Mouse (Mus musculus) left cerebral cortex, adult 2 months (tissue): ENCODE data around the gene Vash2. TPM values are rescaled to one million over a fixed set of nuclear protein-coding genes. Genes with fewer than 3 reads are reported as not detected.
"Not testable (repeated sequence)": the region's sequence is repeated elsewhere in the genome, so short reads cannot be mapped to it uniquely, and the experiment has no call there.

Experiments used
- DNase-seq, 2 experiments: peaks; one replicate each; pipeline ENCODE4 v3.0.0; 2021 to 2022; ENCODE audit warnings: low spot score in 2 of 2, mixed read lengths in 1 of 2; ENCODE audit errors: extremely low spot score in 1 of 2
- H3K27ac ChIP-seq: fragments of 200-600 bp; 2 replicates; pipeline ENCODE4 v1.8.1; 2022
- H3K4me3 ChIP-seq: fragments of 200-600 bp; 2 replicates; pipeline ENCODE4 v1.8.1; 2022
- CTCF ChIP-seq: fragments of 200-600 bp; IDR thresholded peaks from 2 replicates; pipeline ENCODE4 v1.8.1; 2022; ENCODE audit warnings: antibody characterized with exemption, mild to moderate bottlenecking, moderate library complexity
- intact Hi-C: fragments of 180-260 bp; cut with DNase I; formaldehyde crosslinking; loops from one replicate; pipeline ENCODE4 v1.15.1; 2025
- total RNA-seq, 2 experiments: library from RNA; stranded (reverse); gene quantifications; 2 replicates each; pipeline ENCODE4 v1.2.3; 2021

Vash2 gene
- total RNA-seq, 2 experiments from 2014 or later: 2.6 to 2.7 TPM

DNA sequence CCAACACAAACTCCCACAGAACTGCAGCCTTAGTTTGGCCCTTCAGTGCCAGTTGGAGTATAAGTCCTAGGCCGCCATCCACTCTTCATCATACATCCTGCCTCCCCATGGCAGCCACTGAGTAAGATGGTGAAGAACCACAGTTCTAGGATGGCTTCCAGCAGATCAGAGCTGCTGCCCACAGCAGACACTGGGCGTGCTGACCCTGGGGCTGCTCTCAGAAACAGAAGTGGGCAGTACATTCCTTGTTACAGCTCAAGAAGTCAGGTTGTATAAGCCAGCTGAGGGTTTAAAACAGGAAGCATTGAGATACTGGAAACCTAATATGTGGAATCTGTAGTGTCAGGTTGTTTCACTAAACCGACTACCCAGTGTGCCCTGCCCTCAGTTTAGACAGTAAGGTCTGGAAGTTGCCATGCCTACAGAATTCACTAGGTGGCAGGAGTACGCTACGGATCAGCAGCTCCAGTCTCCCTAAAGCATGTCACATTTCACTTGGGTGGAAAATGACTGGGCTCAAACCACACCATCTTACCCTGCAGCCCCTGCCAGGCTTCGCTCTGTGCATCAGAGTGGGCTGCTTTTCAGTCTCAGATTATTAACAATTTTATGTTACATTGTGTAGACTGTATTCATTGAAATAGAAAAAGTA lies 34.9 kb downstream of the Vash2 start:
- H3K27ac ChIP-seq: no peak overlapping the region
- peak; percentile 90 for TF ChIP-seq CTCF
- H3K4me3 ChIP-seq: no peak overlapping the region
- intact Hi-C loops: loop anchor here (1.0 to 10.0 kb wide), 4 partner anchors 45 to 331 kb away; no protein-coding TSS in a partner anchor
- DNase-seq: peak; percentile 68 to 77

DNA sequence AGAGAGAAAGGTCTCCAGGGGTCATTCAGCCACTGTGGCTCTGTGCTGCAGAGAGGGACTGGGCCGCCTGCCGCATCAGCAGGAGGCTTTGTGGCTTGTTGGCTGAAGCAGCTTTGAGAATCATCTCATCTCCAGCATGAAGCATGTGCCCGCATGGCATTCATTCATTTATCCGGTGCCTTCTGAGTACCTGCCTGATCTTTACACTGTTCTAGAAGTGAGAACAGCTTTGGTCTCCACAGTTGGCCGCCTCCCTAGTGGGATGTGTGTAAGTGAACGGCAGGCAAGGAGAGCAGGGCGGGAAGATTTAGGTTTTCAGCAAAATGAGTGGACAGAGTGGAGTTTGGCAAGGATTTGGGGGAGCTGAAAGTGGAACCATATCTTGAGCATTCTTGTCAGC lies 39.3 kb downstream of the Vash2 start:
- no peak overlapping the region for H3K4me3 ChIP-seq
- intact Hi-C loops: loop anchor here (5.0 to 10.0 kb wide), 2 partner anchors 82 to 335 kb away; no protein-coding TSS in a partner anchor

DNA sequence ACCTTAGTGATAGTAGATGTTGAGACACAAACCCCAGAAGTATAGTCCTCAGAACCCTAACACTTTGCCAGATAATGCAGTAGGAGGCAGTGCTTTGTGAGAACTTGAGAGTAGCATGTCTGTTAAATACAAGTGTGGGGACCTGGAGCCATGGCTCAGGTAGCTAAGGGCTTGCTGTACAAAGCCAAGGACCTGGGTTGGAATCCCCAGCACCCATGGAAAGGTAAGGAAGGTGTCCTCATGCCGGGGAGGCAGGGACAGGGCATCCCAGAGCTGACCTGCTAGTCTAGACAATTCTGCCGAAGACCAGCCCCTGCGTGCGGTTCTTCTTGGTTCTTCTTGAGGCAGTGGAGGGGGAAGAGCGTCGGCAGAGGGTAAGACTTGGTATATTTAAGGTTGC lies 48.9 kb downstream of the Vash2 start:
- H3K27ac ChIP-seq: no peak overlapping the region
- no peak overlapping the region; the same call in 1 of the 2 replicates for H3K4me3 ChIP-seq
- DNase-seq: no peak
- no peak for TF ChIP-seq CTCF
- intact Hi-C loops: no loop called here

More for the DNA sequence above, 39.3 kb downstream of the Vash2 start:
- H3K27ac ChIP-seq: no peak overlapping the region
- no peak for TF ChIP-seq CTCF
- DNase-seq: no peak

DNA sequence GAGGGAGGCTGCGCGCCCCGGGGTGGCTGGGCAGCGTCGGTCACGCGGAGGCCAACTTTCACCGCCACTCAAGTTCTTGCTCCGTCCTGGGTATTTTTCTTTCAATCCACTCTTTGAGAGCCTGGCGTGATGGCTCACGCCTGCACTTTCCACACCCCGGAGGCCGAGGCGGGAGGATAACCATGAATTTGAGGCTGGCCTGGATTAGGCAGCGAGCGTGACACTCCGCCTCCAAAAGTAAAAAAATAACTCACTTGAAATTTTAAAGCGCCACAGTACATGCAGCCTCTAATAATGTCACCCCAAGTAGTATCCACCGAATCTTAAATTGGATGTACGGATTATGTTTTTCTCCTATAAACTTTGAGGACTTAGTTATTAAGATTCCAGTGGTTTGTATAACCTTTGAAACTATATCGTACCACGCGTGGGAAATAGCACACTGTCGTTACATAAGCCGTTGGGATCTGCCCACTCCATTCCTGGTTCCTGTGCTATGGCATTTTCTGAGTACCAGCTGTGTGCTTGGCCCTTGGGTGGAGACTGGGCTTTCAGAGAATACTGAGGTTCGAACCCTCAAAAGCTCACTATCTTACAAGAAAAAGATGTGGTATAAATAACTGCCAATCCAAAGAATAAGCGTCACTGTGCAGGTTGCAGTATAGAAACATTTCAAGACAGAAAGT lies 49.9 kb downstream of the Vash2 start:
- Histone ChIP-seq H3K27ac (peak overlapping the region; percentile 93), H3K4me3 (peak overlapping the region; percentile 90)
- no peak for TF ChIP-seq CTCF
- DNase-seq: peak in 1 of 2 experiments; percentile 53
- intact Hi-C loops: no loop called here

DNA sequence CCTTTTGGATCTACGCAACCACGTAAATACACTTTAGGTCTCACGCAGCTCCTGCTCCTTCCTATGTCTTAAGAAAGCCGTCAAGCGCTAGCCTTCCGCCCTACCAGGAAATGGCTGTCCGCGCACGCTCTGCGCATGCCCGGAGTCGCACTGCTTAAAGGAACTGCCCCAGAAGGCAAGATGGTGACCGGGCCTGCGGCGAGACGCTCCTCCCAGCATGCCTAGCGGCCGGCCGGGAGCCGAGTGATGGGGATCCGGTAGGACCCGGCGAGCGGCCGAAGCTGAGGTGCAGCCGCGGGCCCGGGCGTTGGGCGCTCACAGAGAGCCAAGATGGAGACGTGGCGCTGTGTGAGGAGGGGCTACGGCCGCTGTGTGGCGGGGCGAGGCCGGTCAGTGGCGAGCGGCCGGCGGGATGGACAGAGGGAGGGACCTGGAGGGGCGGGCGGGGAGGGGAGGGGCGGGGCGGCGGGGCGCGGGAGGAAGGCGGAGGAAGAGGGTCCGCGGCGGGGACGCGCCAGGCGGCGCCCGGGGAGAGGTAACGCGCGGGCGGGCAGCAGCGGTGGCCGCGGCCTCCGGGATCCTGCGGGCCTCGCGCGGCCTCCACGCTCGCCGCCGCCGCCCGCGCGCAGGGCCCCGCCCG lies 50.6 kb downstream of the Vash2 start:
- DNase-seq: peak; percentile 97
- intact Hi-C loops: loop anchor here (1.0 kb wide), 1 partner anchor 17 kb away; the partner anchor contains the start of gene Rps6kc1

DNA sequence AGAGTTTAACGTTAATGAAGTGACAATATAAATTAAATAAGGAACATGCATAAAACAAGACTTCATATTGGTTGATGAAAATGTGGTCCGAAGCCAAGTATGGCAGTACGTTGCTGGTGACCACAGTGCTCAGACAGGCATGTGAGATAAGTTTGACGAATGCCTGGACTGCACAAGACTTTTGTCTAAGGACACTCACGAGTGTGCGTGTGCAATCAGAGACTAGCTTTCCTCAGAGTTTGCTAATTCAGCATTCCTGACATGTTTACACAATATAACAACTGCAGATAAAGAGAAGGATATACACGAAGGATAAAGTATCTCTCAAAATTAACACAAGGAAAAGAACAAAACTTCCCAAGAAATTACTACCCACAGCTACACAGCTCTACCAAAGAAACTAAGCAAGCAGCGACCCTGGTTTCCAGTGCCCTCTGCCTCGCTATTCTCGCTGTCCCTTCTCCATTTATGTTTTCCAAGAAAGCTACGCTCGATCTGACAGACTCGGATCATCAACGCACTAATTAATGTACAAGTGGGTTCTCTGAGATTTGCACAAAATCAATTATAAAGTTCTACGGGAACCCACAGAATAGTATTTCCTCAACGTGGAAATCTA lies 51.2 kb downstream of the Vash2 start:
- DNase-seq: no peak
- no peak for TF ChIP-seq CTCF
- intact Hi-C loops: loop anchor here (1.0 kb wide), 1 partner anchor 17 kb away; the partner anchor contains the start of gene Rps6kc1
- Histone ChIP-seq H3K27ac (peak overlapping the region; percentile 97), H3K4me3 (peak overlapping the region; percentile 90)

More for the DNA sequence above, 50.6 kb downstream of the Vash2 start:
- H3K27ac ChIP-seq: peak overlapping the region; percentile 97
- H3K4me3 ChIP-seq: peak overlapping the region; percentile 90
- no peak for TF ChIP-seq CTCF

DNA sequence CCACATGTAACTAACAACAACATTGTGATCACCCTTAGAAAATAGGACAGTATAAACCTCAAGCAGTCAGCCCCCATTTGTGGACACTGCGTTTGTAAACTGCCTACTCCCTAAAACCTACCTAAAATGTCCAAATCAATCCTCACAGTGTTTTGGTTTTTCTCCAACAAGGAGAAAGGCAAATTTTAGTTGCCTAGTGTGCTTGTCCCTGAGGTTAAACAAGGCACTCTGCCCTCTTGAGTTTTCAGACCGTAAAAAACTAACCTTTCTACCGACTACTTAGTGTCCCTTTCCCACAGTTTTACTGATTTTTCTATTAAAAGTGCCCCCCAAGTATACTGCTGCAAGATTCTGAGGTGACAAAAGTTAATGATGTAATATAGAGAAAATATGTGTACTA lies 51.8 kb downstream of the Vash2 start:
- H3K4me3 ChIP-seq: peak overlapping the region; percentile 90
- H3K27ac ChIP-seq: no peak overlapping the region
- no peak for DNase-seq
- TF ChIP-seq CTCF: no peak
- intact Hi-C loops: no loop called here

DNA sequence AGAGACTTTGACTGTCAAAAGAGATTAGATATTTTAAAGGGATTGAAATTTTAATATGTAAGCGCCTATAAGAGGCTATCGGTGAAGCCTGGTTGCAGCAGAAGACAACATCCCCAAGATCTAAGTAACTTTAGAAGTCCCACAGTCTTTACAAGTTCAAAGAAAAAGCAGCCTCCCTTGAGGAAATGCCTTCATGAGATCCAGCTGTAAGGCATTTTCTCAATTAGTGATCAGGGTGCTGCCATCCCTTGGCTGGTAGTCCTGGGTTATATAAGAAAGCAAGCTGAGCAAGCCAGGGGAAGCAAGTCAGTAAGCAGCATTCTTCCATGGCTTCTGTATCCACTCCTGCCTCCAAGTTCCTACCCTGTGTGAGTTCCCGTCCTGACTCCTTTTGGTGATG lies 54.3 kb downstream of the Vash2 start, which contains the start of gene Angel2:
Gene Angel2 (plus strand): TSS at position 301 of the 400 bp plus-strand sequence.
- H3K27ac ChIP-seq, DNase-seq, intact Hi-C loops, H3K4me3 ChIP-seq: not testable (repeated sequence)

DNA sequence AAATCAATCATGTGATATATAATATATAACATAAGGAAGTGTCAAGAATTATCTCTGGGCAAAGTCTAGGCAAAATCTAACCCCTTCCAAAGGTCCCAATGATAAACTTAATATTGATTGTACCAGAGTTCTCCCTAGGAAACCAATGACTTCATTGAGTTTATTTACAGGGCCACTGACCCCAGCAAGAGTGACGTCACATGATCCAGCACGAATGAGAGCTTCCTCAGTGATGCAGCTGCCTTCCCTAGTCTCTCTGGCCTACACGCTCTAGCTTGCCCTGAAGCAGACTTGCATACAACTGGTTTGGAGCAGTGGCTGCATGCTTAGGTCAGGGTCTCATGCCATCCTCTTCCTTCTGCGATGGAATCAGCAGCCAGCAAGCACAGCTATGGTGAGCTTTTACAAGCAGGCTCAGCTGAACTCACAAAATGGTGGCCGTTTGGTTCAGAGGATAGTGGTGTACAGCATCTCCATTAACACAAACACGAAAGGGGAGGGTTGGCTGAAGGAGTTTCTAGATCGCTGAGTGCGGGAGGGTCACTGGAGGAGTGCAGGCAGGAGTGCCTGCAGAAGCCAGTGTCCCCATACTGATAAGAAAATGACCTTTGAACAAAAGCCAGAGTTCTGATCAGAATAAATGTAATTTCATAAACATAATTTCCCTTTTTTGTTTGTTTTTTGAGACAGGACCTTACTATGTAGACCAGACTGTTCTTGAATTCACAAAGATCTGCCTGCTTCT lies 59.2 kb downstream of the Vash2 start:
- DNase-seq: no peak
- intact Hi-C loops: no loop called here
- Histone ChIP-seq H3K27ac (peak overlapping the region; percentile 84), H3K4me3 (no peak overlapping the region)
- no peak for TF ChIP-seq CTCF

DNA sequence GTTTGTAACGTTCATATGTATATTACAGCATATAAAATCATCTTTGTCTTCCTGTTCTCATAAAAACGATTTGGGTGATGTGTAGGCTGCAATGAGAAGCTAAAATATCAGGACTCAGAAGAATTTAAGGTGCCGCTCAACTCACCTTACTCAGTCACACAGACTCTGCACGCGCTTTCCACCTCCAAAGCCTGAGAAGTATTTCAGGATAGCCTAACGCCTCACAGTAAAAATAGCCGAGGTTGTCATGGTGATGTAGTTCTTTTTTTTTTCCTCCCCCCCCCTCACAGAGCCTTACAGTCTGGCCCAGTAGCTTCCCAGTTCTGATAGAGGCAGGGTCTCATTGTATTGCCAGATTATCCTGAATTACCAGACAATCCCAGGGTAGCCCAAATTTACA lies 60.2 kb downstream of the Vash2 start:
- no peak for TF ChIP-seq CTCF
- intact Hi-C loops: no loop called here
- Histone ChIP-seq H3K4me3 (no peak overlapping the region), H3K27ac (peak overlapping the region; percentile 84)
- DNase-seq: peak; percentile 28 to 44

DNA sequence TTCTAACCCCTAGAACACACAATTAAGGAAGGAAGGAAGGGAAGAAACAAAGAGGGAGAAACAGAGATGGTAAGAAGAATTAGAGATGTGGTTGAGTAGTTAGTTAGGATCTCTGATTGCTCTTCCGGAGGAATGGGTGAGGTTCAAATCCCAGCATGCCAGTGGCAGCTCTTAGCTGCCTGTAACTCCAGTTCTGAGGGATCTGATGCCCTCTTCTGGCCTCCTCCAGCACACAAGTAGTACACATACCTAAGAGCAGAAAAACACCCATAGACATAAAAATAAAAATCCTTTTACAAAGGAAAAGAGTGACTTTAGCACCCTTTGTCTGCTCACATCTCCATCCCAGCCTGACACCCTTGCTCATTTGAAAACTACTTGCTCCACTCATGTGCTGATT lies 66.5 kb downstream of the Vash2 start:
- H3K27ac ChIP-seq: no peak overlapping the region
- intact Hi-C loops: no loop called here

More for the DNA sequence above, 66.5 kb downstream of the Vash2 start:
- no peak for DNase-seq
- H3K4me3 ChIP-seq: no peak overlapping the region
- TF ChIP-seq CTCF: peak; percentile 2
